ENCODE assay signal across 9 mouse cellular contexts in genomic region chr3:86545945-86546344, GRCm38 (mm10). TPM values are rescaled to one million over a fixed set of nuclear protein-coding genes. Genes with fewer than 3 reads are reported as not detected.
DNase-seq lines count a peak whose midpoint lies in the region; ATAC-seq and TF ChIP-seq lines count a peak whose summit lies in the region.
"Had no signal": no experiment of that assay in that cellular context is flagged by ENCODE, and none has a peak within 500 bp of the region (broad histone marks: within the 10 kb centered on the region; RNA-seq: fewer than 3 reads in every experiment).

No protein-coding gene starts in this region.

- 0 out of 2 replicates have a peak, but pooled peaks cover 13% of the 10 kb centered on the region for H3K27me3 ChIP-seq in heart, embryonic 10.5 days (ENCODE audit: insufficient read depth, poor library complexity, severe bottlenecking)
- H3K27me3 ChIP-seq in liver, postnatal 0 days (ENCODE audit: insufficient read depth, low read length): peaks cover 38% of the 10 kb centered on the region

- peak overlapping the region; percentile 68 for H3K4me2 ChIP-seq in liver, postnatal 0 days (ENCODE audit: low read depth, low read length)

- H3K4me1 ChIP-seq in heart, embryonic 10.5 days: peaks cover 26% of the 10 kb centered on the region
- peaks cover 3% of the 10 kb centered on the region; the same call in 1 of the 2 replicates for H3K4me1 ChIP-seq in liver, postnatal 0 days (ENCODE audit: insufficient read depth)

- TF ChIP-seq CTCF in liver, postnatal 0 days (IDR thresholded peaks at IDR 0.05; ENCODE audit: low read depth): no peak

- WGBS in heart, embryonic 10.5 days: 21% methylated on average over 5 of the region's 5 CpGs
- WGBS in liver, postnatal 0 days (ENCODE audit: insufficient replicate concordance): 30% methylated on average over 5 of the region's 5 CpGs

- no peak for DNase-seq in heart, embryonic 10.5 days (ENCODE audit: low spot score)
- DNase-seq in heart, postnatal 25 days (ENCODE audit: low spot score): no peak
- peak; percentile 52 for DNase-seq in MN1 (ENCODE audit: low spot score)
- peak; percentile 5 for DNase-seq in heart, postnatal 4 days
- DNase-seq in liver, postnatal 0 days: no peak
- no peak for DNase-seq in left cerebral cortex, postnatal 36 days (ENCODE audit: low spot score in 2 of 2)
- DNase-seq in thymus, postnatal 10 days (ENCODE audit: low spot score in 2 of 2): no peak
- DNase-seq in ovary, adult 18-20 months (ENCODE audit: low spot score): no peak

- H3K36me3 ChIP-seq in heart, embryonic 10.5 days: no peaks in the 10 kb centered on the region
- H3K36me3 ChIP-seq in liver, postnatal 0 days (replicated peaks; ENCODE audit: insufficient read depth, low read length): no peaks in the 10 kb centered on the region

- ATAC-seq in liver, postnatal 0 days: no peak

- peak overlapping the region; percentile 83 for H3K4me3 ChIP-seq in heart, embryonic 10.5 days
- peak overlapping the region; percentile 43 for H3K4me3 ChIP-seq in liver, postnatal 0 days (ENCODE audit: low read depth, low read length)
- H3K4me3 ChIP-seq: myocyte had no signal

- H3K27ac ChIP-seq in heart, embryonic 10.5 days: peak overlapping the region; percentile 89; the same call in 1 of the 2 replicates
- H3K27ac ChIP-seq in liver, postnatal 0 days (ENCODE audit: low read depth): no peak overlapping the region

- no peaks in the 10 kb centered on the region for H3K9me3 ChIP-seq in heart, embryonic 10.5 days
- no peaks in the 10 kb centered on the region for H3K9me3 ChIP-seq in liver, postnatal 0 days (ENCODE audit: low read length)

- intact Hi-C loops in heart, postnatal 25 days (cut with DNase I): no loop called here
- intact Hi-C loops in left cerebral cortex, postnatal 36 days (cut with DNase I): no loop called here

- no peak for TF ChIP-seq EP300 in liver, postnatal 0 days (IDR thresholded peaks at IDR 0.05; ENCODE audit: low read depth)

- no peak overlapping the region for H3K9ac ChIP-seq in liver, postnatal 0 days (replicated peaks)

RNA-seq across cellular contexts. Expression of gene Mab21l2, which starts 2.5 kb away (rescaled TPM):
- 32.8 and 53.0 TPM in 2 replicates for polyA plus RNA-seq in heart, embryonic 10.5 days (2016; fragmentation: Nextera tagmentation; extraction: Ambion mirVana)
- total RNA-seq in heart, postnatal 25 days (2021): under 1 TPM in 1 of 2 experiments, not detected in 1; 0.20 TPM
- under 1 TPM in 1 of 2 experiments, not detected in 1; 0.32 TPM for total RNA-seq in heart, postnatal 4 days (2021)
- polyA plus RNA-seq in liver, postnatal 0 days (2015; fragmentation: Nextera tagmentation; extraction: Ambion mirVana): 0.26 and 0.28 TPM in 2 replicates
- not detected for total RNA-seq in left cerebral cortex, postnatal 36 days (2021)
- polyA plus RNA-seq: myocyte had no signal

Comparison
In these comparisons a context has a peak if more than half of its experiments do, and no peak if none do; other contexts are left out.
1. DNase-seq: peak in MN1 (single experiment) and heart, postnatal 4 days (single experiment); none in heart, embryonic 10.5 days (single experiment), heart, postnatal 25 days (single experiment), liver, postnatal 0 days (single experiment), left cerebral cortex, postnatal 36 days (0 of 2), thymus, postnatal 10 days (0 of 2) and ovary, adult 18-20 months (single experiment).